Mouse (Mus musculus): ENCODE data around the gene Gstm5.

Gene Gstm5

DNA sequence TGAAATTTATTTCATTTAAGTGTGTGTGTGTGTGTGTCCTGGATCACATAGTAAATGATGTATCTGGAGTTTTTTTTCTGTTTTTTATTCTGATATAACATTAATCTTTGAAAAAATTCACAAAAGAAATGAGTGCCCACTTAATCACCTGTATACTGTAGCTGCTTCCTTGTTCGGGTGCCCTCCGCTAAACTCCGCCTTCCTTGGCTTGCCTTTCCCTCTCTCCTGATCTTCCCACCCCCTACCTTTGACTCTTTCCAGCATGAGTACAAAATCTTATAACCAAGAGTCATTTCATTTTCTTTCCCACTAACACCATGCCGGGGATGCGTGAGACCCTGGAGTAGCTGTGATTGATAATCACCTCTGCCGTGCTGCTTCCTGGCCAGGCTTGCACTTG lies 36.5 kb downstream of the Gstm5 start:
- DNase-seq (ENCODE audit: low spot score) = no peak

DNA sequence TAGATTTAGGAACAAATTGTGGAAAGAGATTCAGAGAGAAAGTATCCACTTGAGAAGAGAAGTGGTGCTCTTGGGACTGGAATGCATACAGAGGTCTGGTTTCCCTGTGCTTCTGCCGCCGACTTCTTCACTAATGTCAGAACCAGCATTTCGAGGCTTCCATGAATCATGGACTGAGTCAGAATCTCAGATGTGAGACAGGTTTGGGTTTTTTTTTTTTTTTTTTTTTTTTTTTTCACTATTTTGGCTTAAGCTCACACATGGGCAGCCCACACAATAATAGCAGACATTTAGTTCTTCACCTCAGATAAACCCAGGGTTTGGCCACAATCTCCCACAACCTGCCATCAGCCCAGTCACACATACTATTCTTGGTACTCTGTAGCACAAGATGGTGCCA lies 39.6 kb downstream of the Gstm5 start:
- no peak for DNase-seq (ENCODE audit: low spot score)

DNA sequence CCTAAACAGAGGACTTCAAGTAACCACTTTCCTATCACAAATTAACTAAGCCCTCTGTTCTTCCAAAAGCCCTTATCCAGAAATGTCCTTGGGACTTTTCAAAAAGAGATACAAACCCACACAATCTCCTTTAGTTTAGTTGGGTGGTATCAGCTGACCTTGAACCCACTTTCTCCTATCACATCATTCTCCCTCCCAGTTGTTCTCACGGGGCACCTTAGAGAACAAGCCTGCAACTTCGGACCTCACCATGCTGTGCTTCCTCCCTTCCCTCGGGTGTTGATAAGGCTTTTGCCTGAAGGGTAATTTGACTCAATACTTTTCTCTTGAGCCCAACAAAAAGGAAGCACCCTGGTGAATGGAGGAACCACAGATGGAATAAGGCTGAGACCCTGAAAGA lies 40.3 kb downstream of the Gstm5 start:
- no peak for DNase-seq (ENCODE audit: low spot score)

DNA sequence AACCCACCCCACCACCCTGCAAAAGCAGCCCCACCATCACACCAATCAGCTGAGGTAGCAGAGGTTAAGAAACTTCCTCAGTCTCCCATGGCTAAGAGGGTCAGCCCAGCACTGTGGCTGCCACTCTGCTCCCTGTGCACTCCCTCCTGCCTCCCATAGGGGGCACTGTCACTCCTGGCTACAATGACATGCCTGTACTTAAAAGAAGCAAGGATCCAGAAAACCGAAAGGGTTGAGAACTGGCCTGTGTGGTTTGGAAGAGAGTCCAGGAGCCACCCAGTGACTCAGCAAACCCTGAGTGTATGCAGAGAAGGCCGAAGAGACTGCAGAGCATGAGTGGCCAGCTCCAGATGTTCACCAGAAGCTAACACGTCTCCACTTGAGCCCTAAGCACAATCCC lies 43.8 kb downstream of the Gstm5 start:
- DNase-seq (ENCODE audit: low spot score) = peak; percentile 86

DNA sequence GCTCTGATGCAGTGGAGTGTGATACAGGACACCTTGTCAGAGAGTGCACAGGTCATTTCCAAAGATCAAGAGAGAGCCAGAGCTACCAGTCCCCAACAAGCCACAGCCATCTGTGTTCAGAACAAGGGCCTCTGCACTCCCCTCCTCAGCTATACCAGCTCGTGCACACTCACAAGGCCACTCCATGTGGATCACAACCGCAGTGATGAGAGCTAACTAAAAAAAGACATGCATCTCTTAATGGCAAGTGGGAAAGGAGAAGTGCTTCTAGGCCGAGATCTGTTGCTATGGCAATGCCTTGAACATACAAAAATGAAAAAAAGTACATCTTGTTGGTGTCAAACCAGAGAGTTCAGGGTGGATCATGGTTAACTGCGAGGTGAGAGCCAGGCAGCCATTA lies 44.2 kb downstream of the Gstm5 start:
- no peak for DNase-seq (ENCODE audit: low spot score)

DNA sequence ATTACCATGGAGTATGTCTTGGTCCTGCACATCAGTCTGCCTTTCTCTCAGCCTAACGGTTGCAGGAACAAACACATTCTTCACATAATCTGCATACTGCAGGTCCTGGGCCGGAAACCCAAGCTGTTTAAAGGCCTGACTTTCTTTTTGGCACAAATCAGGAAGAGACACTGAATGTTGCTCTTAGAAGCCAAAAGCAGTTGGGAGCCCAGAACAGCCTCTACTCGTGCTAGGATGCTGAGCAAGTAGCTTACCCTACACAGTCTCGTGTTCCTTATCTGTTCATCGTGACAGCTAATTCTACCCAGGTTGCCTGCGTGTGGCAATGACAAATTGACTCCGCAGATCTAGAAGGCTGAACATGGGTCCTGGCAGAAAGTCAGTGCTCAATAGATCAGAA lies 44.9 kb downstream of the Gstm5 start:
- DNase-seq (ENCODE audit: low spot score) = no peak

DNA sequence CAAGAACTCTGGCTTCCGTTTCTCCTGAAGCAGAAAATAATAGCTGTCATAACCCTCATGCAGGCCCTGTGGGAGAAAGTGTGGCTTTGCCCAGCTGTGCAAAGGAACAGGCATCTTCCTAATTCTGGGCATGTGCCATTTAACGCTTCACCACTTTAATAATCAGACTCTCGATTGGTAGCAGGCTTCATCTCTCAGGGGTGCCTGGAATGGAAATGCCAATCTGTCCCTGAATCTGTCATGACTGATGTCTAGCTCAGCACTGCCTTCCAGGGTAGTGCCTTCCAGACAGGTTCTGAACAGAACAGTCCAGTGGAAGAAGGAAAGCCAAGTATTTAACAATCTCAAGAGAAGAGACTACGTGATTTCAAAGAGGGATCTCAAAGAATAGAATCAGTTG lies 45.6 kb downstream of the Gstm5 start:
- DNase-seq (ENCODE audit: low spot score) = no peak

DNA sequence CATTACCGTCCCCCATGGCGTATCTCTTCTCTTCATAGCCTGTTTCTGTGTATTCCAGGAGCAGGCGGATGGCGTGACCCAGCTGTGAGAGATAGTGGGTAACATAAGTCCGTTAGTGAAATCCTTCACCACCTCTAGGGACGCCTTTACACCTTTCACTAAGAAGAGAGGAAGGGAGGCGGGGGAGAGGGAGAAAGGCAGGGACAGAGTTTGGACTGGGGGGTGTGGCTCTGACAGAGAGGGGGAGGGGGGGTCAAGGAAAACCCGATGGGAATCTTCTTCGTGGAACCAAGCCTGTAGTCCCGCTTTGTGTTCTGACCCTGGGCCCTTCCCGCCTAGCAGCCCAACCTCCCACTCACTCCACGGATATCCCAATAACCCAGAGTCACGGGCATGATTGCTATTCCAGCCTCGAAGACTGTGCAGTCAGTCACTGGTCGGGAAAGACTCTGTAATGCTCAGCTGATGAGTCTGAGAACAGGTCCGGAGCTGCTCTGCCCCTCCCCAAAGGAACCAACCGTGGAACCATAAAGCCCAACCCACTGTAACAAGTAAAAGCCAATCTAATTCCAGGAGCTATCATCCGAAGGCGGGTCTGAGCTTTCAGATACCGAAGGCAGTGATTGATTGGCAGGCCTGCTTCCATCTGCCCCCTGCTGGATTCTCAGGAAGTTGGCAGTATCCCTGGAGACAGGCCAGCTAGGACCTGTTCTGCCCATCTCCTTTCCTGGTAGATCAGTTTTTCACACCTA lies 47.8 kb downstream of the Gstm5 start, which contains the start of gene Gstm6:
Gene Gstm6 (minus strand): TSS at position 511 of the 752 bp plus-strand sequence.
- no peak for DNase-seq (ENCODE audit: low spot score)

DNA sequence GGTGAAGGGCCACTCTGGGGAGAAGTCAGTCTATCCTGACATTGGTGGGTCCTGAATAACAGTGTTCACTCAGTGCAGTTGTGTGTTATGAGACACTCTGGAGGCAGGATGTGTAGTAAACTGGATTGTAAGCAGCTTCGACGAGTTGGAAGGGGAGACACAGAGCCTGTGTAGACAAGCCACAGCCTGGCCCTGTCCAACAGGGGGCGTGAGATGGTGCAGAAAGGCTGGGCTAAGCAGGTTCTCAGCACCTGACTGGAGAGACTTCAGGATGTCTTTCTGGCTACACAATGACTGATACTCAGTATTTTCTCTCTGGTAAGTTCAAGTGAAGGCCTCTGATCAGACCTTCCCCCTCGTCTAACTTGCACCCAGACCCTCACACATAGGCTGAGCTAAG lies 50.1 kb downstream of the Gstm5 start:
- no peak for DNase-seq (ENCODE audit: low spot score)
